Mouse (Mus musculus) retina, embryonic 14.5 days (tissue): ENCODE data around the gene Dnah2.
A peak's percentile ranks its signal among the peaks of the same experiment; 100 is the strongest.

Source experiments
- DNase-seq: peaks from one replicate; pipeline ENCODE4 v3.0.0-alpha.2; 2015; ENCODE audit warnings: low spot score

Gene Dnah2

DNA sequence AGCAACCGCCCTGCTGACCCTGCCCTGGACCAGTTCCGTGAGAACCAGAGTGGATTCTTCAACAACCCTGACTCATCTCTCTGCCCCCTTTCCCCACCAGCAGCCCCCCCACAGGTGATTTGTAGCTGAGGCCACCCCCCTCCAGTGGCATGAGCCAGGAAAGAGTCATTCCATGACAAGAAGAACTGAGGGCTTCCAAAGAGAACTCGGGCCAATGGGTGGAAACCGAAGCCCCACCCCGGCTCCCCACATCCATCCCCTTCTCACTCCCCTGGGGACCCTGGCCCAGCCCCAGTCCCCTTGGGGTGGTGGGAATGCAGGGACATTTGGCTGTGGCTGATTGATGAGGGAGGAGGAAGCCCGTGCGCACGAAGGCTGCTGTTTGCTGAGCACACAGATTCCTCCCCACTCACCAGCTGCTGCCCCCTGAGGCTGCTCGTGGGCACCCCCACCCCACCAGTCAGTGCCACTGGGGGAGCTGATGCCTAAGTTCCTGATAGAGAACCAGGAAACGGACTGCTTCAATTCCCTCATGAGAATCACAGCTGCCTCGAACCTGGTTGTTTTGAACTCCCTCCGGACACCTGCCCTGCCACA, at the start of gene Dnah2:
TSS of gene Dnah2 (minus strand) at position 51 of the 597 bp plus-strand sequence.
- no peak for DNase-seq

DNA sequence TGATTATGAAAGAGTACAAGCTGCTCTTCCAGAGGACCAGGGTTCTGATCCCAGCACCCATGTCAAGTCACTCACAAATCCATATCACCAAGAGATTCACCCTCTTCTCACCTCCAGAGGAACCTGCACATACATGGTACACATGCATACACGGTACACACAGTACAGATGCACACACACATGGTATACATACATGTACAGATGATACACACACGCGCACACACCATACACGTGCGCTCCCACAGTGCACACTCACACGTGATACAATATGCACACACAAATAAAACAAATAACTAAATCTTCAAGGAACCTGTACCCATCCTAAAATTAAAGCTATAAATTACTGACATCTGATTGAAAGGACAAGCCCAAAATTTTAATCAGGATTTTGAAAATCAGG, 45.9 kb upstream of the Dnah2 start:
- DNase-seq = no peak

GRCm38 (mm10) chr11:69592799-69593198, 43.9 kb upstream of the Dnah2 start:
- DNase-seq = no peak

DNA sequence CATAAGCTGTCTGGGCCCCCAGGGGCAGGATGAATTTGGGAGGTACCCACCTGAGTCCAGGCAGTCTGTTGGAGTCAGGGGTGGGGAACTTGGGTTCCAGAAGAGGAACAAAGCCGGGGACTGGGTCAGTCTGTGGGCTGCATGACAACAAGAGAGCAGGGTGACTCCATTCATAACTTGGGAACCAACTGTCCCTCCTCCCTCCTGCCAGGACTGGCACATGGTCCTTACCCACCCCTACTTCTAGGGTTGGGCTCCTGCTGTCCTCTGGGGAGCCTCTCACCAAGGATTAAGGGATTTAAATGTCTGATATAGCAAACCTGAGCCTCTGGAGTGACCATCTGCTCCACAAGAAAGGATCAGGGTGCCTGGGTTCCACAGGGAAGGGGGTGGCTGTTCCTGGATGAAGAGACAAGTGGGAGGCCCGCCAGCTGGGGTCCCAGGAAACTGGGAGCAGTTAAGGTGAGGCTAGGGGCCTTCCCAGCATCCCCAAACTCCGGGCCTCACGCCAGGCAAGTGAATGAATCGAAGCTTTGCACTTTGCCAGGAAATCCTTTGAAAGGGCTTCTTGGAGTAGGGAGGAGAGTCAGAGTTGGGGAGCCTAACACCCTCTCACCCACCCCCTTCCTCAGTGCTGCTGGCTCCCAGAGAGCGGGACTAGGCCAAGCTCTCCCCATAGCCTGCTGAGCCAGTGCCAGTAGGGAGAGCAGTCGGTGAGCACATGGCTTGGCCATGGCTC, 43.2 kb upstream of the Dnah2 start:
- DNase-seq = no peak

DNA sequence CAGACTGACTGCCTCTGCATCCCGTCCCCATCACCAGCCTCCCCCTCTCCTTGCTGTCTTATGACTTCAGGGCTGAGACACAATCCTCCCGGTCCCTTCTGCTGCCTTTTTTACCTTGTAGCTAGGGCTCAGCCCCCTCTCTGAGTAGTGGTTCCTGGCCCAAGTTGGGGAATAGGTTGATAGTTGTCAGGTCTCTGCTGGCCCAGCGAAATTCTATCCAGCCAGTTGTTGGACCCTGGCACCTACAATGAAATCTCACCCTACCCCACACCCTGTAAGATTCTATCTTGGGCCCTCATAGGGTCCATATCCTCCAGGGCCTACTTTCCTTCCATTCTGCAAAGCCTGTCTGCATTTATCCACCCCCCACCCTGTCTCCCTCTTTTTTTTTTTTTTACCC, 42.5 kb upstream of the Dnah2 start:
- no peak for DNase-seq

- no peak for DNase-seq
Measured at GRCm38 (mm10) chr11:69590622-69591021, 41.7 kb upstream of the Dnah2 start.

DNA sequence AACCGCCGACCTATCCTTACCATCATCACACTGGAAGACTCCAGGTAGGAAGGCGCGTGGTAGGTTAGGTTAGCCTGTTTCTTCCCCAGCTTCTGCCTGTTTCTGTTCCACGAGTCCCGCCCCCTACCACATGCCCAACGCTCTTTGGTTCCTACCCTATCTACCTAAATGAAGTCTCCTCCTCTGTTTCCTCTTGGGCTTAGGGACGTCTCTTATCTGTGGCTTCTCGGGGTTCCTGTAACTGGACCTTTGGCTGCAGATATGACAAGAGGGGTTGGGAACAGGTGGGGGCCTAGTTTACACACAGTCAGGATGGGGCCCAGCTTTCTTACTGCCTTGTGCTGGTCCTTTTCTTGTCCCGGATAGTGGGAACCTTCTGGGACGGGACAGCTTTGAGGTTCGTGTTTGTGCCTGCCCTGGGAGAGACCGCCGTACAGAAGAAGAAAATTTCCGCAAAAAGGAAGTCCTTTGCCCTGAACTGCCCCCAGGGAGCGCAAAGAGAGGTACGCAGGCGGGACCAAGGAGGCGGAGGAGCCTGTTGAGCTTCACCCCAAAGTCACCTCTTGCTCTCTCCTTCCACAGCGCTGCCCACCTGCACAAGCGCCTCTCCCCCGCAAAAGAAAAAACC, 40.4 kb upstream of the Dnah2 start:
- DNase-seq = no peak

GRCm38 (mm10) chr11:69585718-69586325, 36.9 kb upstream of the Dnah2 start:
- no peak for DNase-seq

GRCm38 (mm10) chr11:69584937-69585336, 36.0 kb upstream of the Dnah2 start:
- DNase-seq = no peak

- no peak for DNase-seq
Measured at GRCm38 (mm10) chr11:69584008-69584407, 35.1 kb upstream of the Dnah2 start.

DNA sequence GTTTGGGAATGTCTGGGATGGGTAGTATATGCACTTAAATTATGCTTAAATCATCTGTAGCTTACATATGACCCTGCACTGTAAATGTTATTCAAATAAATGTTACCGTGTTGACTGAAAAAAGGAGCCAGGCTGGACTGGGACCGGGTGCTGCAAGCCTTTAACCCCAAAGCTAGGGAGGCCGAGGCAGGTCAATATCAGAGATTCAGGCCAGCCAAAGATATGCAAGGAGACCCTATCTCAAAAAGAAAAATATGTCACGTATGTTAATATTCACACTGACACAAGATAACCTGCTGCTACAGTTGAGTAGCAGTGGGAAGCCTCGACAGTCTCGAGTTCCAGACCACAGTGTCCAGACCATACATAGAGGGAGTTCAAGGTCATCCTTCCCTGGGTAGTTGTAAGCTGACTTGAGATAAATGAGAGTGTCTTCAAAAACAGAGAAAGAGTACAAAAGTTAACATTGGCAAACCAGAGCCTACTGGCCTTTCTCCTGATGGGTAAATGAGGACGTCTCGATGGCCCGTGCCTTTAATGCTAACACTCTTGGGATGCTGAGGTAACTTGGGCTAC, 33.4 kb upstream of the Dnah2 start:
- no peak for DNase-seq

- no peak for DNase-seq
Measured at GRCm38 (mm10) chr11:69581814-69582213, 32.9 kb upstream of the Dnah2 start.

DNA sequence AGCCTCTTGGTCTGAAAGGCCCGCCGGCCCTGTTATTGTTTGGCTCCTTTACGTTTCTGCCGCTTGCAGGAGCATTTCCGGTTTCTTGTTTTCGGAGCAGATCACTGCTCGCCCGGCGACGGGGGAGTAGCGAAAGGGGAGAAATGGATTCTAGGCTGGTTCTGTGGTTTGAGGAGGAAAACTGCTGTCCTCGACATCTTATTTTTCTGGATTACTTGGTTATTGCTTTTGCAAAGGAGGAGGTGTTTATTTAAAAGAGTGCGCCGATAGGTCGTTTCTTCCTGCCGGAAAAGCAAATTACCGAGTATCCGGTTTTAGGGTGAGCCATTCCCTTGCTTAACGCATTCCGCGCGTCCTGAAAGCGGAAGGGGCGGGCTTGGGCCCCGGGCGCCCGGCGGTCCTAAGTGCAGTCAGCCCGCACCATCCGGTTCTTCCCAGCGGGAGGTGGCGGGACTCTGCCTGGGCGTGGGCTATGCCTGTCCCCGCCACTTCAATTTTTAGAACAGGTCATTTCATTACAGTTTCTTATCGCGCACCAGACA, 32.3 kb upstream of the Dnah2 start:
- DNase-seq = peak; percentile 96

DNA sequence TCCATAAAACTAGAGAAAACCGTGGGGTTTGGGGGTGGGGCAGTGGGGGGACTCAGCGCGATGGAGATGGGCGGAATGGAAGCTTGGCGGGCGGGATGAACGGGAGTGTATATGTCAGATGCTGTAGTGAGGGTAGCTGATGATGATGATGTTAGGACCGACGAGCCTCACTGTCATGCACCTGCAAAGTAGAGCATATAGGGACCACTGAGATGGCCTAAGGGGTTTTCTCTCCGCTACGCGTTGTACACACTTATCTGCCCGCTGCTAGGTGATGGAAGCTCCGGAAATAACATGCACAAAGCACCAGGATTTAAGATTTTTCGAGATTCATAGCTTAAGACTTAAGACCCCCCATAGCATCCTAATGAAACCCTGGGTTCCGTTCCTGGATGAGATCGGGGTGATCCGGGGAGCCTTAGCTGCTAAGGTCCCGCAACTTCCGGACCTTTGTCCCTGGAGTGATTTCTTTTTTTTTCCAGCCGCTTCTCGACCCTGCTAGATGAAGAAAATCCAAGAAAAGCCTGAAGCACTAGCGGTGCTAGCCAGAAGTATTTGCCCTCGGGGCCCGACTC, 31.7 kb upstream of the Dnah2 start:
- no peak for DNase-seq

- peak; percentile 94 for DNase-seq
Measured at GRCm38 (mm10) chr11:69580091-69580514, 31.2 kb upstream of the Dnah2 start, which contains the start of the genes Wrap53 and Trp53. Gene Wrap53, minus strand, starts transcription at chr11:69580255. Gene Trp53, plus strand, starts transcription at chr11:69580359.

DNA sequence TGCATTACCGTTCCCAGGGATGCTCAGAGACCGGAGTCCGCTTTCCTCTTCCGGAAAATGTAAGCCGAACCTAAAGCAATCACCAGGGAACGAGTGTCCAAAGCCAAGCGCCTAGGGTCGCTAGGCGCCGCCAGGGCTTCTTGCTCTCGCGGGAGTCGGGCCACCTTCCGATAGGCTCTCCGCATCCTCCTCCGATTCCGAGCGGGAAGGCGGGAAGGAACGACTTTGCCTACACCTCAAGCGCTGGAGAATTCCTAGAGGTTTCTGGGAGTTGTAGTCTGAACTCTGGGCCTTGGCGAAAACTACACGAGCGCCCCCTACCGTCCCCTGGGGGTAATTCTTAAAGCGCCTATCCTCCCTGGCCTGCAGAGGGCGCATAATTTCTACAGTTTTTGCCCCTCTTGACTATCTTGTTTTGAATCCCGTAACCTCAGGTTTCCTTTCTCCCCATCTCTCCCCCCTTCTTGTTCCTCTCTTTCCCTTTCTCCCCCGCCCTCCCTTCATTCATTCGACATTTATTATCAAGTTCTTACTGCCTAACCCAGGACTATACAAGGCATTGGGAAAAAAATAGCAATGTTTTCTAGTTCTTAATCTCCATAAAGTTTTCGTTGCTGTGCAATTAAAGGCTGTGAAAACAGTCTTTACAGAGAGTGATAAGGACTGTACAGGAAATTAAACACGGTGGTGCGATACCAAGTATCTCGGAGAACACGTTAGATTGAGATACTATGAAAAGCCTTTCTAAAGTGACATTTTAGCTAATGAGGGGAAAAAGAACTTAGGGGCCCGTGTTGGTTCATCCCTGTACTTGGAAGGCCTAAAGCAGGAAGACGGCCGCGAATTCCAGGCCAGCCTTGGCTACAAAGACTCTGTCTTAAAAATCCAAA, 30.5 kb upstream of the Dnah2 start:
- DNase-seq = peak; percentile 99

- DNase-seq = no peak
Measured at GRCm38 (mm10) chr11:69578301-69578700, 29.4 kb upstream of the Dnah2 start.

GRCm38 (mm10) chr11:69576307-69576706, 27.4 kb upstream of the Dnah2 start:
- DNase-seq = no peak

DNA sequence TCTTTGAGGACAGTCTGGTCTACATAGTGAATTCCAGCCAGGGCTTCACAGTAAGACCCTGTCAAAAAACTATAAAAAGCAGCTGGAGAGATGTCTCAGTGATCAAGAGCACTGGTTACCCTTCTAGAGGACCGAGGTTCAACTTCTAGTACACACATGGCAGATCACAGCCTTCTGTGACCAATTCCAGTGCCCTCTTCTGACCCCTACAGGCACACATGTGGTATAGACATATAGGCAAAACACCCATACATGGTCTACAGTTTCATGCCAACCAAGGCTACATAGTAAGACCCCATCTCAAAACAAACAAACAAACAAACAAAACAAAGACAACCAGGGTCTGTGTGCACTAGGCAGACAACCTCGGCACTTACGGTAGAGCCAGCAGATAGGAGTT, 26.3 kb upstream of the Dnah2 start:
- peak; percentile 71 for DNase-seq

- no peak for DNase-seq
Measured at GRCm38 (mm10) chr11:69565131-69565530, 16.2 kb upstream of the Dnah2 start.

DNA sequence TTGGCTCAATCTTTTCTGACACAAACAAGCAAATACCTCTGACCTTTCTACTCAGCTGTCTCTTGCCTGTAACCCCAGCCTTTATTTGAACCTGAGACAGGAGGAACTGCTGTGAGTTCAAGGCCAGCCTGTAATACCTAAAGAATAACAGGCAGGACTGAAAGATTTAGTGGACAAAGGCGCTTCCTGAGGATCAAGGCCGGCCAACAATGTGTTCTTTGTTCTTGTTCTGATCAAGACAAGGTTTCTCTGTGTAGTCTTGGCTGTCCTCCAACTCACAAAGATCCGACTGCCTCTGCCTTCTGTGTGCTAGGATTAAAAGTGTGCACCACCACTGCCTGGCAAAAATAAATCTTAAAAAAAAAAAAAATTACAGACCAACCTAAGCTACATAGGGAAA, 15.5 kb upstream of the Dnah2 start:
- DNase-seq = no peak
